Mouse (Mus musculus) stomach, postnatal 0 days (tissue): ENCODE measurements around the gene Oaz1. TPM values are rescaled to one million over a fixed set of nuclear protein-coding genes. Genes with fewer than 3 reads are reported as not detected.
A peak's percentile ranks its signal among the peaks of the same experiment; 100 is the strongest.

ENCODE experiments used
- ATAC-seq: fragments of 200-750 bp; cut with Nextera tagmentation; 2 replicates; pipeline ENCODE4 v1.8.0; 2017; ENCODE audit not compliant: low FRiP score, low TSS enrichment
- DNase-seq: peaks from one replicate; pipeline ENCODE4 v3.0.0-alpha.2; 2016; ENCODE audit warnings: low spot score
- H3K27ac ChIP-seq: fragments of 300-500 bp; sonication (generic); replicated peaks from 2 replicates; pipeline ENCODE4 v1.5.1; 2014; ENCODE audit warnings: mild to moderate bottlenecking, control low read depth
- H3K27me3 ChIP-seq: fragments of 300-500 bp; sonication (generic); 2 replicates; pipeline ENCODE4 v1.6.1; 2014; ENCODE audit warnings: low read length; ENCODE audit not compliant: control insufficient read depth, insufficient read depth
- H3K36me3 ChIP-seq: fragments of 300-500 bp; sonication (generic); 2 replicates; pipeline ENCODE4 v1.6.1; 2014; ENCODE audit warnings: low read length, mixed read lengths; ENCODE audit not compliant: control insufficient read depth, insufficient read depth
- H3K4me1 ChIP-seq: fragments of 300-500 bp; sonication (generic); replicated peaks from 2 replicates; pipeline ENCODE4 v1.6.1; 2014; ENCODE audit warnings: antibody characterized with exemption; ENCODE audit not compliant: control insufficient read depth, insufficient read depth
- H3K4me2 ChIP-seq: fragments of 300-500 bp; sonication (generic); replicated peaks from 2 replicates; pipeline ENCODE4 v1.6.1; 2014; ENCODE audit warnings: low read depth, mild to moderate bottlenecking, control low read depth, moderate library complexity
- H3K4me3 ChIP-seq: fragments of 300-500 bp; sonication (generic); 2 replicates; pipeline ENCODE4 v1.5.1; 2014; ENCODE audit warnings: low read depth, low read length, control low read depth
- H3K9ac ChIP-seq: fragments of 300-500 bp; sonication (generic); 2 replicates; pipeline ENCODE4 v1.6.1; 2014; ENCODE audit warnings: mild to moderate bottlenecking, low read length, control low read depth, mixed read lengths
- H3K9me3 ChIP-seq: fragments of 300-500 bp; sonication (generic); 2 replicates; pipeline ENCODE4 v1.6.1; 2016; ENCODE audit warnings: low read length; ENCODE audit not compliant: control insufficient read depth
- CTCF ChIP-seq: IDR thresholded peaks from 2 replicates; pipeline ENCODE4 v1.5.1; 2016; ENCODE audit warnings: antibody characterized with exemption, low read depth, mild to moderate bottlenecking, moderate library complexity
- EP300 ChIP-seq: optimal IDR thresholded peaks from 2 replicates; pipeline ENCODE3; 2016; ENCODE audit warnings: antibody characterized with exemption
- WGBS: fragments of 180-500 bp; shearing (Covaris S2); extraction: QIAGEN DNeasy Blood & Tissue Kit; methylation state at CpG from one replicate; pipeline ENCODE4 v1.1.7; 2014; 5-methylcytosine and 5-hydroxymethylcytosine counted together
- polyA plus RNA-seq: library from polyadenylated mRNA; unstranded; fragments of >200 nt; fragmentation: Nextera tagmentation; extraction: Ambion mirVana; gene quantifications from 2 replicates; pipeline ENCODE4 v1.2.1, GENCODE M21; 2015

Gene Oaz1
- polyA plus RNA-seq = 1,070 and 1,103 TPM in 2 replicates

DNA sequence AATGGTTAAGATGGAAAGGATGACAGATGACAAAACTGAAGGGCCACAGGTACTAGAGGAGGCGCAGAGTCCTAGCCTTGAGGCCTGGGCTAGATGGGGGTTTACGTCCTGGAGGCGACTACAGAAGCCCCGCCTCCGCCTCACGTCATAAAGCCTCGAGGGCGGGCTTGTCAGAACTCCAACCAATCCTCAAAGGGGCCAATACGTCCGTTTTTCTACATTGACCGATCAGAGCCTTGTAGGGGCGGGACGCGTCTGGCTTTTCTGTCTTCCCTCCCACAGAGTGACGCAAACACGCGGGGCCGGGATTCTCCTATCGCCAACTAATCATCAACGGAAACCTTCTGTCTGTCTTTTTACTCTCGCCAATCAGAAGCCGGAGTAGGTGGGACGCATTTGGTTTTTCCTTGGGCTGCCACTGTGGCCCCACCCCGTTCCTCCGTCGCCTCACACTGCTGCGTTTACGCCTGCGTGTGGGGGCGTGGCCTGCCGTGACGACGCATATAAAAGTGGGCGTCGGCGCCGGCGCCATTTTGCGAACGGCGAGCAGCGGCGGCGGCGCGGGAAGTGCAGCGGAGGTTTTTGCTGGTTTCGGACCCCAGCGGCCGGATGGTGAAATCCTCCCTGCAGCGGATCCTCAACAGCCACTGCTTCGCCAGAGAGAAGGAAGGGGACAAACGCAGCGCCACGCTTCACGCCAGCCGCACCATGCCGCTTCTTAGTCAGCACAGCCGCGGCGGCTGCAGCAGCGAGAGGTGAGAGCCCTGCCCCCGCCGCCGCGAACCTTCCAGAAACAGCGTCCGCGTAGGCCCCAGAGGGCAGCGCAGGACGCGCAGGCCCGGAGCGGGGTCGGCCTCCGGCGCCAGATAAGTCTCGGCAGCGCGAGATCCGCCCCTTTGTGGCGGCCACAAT lies at the start of gene Oaz1:
Gene Oaz1 (plus strand): TSS at position 506 of the 912 bp plus-strand sequence.
- Histone ChIP-seq H3K27me3 (no peaks in the 10 kb centered on the region), H3K36me3 (no peaks in the 10 kb centered on the region), H3K9ac (peak within 1 kb of the TSS; percentile 96), H3K9me3 (no peaks in the 10 kb centered on the region), H3K4me2 (peak within 1 kb of the TSS; percentile 92), H3K4me1 (peaks cover 3% of the 10 kb centered on the region; the same call in 1 of the 2 replicates), H3K27ac (peak within 1 kb of the TSS; percentile 92), H3K4me3 (peak within 1 kb of the TSS; percentile 71)
- ATAC-seq = peak; percentile 97
- peak; percentile 99 for DNase-seq
- WGBS = under 1% methylated on average over 73 of the region's 82 CpGs
- TF ChIP-seq EP300 = peak; percentile 56
- peak; percentile 12; the same call in 1 of the 2 replicates for TF ChIP-seq CTCF

DNA sequence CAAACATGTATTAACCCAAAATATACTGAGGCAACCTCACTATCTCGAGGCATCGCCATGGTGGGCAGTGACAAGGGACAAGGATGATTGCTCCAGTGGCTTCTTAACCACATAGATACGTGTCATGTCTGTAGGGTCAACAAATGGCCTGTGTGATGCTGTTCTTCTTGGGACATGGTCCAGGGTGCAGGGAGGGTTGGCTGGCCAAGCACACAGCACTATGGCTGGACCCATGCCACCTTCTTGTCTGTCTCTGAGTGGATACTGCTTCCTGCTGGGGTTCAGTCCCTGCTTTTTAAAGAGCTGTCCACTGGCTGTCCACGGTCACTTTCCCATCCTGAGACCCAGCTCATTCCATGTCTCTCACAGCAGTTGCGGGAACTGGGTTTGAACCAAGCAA lies 49.3 kb upstream of the Oaz1 start:
- DNase-seq = no peak
- ATAC-seq = no peak
- 91% methylated on average over 5 of the region's 5 CpGs for WGBS
- Histone ChIP-seq H3K4me3 (no peak overlapping the region), H3K27ac (no peak overlapping the region), H3K36me3 (peaks cover 46% of the 10 kb centered on the region), H3K9me3 (no peaks in the 10 kb centered on the region), H3K4me2 (no peak overlapping the region), H3K9ac (no peak overlapping the region), H3K4me1 (peaks cover 3% of the 10 kb centered on the region; the same call in 1 of the 2 replicates), H3K27me3 (no peaks in the 10 kb centered on the region)
- TF ChIP-seq CTCF = no peak
- no peak for TF ChIP-seq EP300

DNA sequence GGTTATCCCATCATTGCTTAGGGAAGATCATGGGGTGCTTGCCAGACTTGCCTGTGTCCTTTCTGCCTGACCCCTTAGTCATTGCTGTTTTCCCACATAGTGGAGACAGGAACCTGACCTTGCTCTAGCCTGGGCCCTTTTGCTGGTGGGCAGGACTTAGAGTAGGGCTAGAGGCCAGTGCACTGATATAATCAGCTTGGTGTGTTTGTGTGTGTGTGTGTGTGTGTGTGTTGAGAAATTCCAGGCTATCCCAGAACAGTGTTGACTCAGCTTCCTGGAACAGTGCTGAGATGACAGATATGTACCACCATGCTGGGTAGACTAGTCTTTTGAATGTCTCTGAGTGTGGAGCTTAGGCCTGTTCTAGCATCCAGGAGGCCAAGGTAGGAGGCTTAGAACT lies 46.9 kb upstream of the Oaz1 start:
- H3K27ac ChIP-seq = no peak overlapping the region
- no peak for DNase-seq
- H3K27me3 ChIP-seq = no peaks in the 10 kb centered on the region
- no peak overlapping the region for H3K4me2 ChIP-seq
- H3K9me3 ChIP-seq = no peaks in the 10 kb centered on the region
- H3K4me1 ChIP-seq = no peaks in the 10 kb centered on the region
- no peak for ATAC-seq
- peaks cover 50% of the 10 kb centered on the region for H3K36me3 ChIP-seq
- H3K4me3 ChIP-seq = no peak overlapping the region
- TF ChIP-seq CTCF (no peak), EP300 (no peak)
- no peak overlapping the region for H3K9ac ChIP-seq

DNA sequence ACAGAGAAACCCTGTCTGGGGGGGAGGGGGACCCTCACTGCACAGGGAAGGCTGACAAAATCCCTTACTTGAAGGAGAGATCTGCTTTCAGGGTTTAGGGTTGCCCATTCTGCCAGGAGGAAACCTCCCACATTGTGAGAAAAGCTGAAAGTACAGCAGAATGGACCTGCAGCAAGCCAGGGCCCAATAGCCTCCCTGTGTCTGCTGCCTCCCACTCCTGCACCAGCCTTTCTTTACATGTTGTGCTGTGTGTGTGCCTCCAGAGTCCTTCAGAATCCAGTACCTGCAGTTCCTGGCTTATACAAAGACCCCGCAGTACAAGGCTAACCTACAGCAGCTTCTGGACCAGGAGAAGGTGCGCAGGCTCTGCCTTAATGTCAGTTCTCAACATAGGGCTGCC lies 42.2 kb upstream of the Oaz1 start:
- no peaks in the 10 kb centered on the region for H3K9me3 ChIP-seq
- H3K27ac ChIP-seq = no peak overlapping the region
- H3K36me3 ChIP-seq = peaks cover 69% of the 10 kb centered on the region
- H3K4me3 ChIP-seq = no peak overlapping the region
- DNase-seq (no peak), ATAC-seq (no peak)
- no peak overlapping the region for H3K9ac ChIP-seq
- TF ChIP-seq EP300 = no peak
- no peak for TF ChIP-seq CTCF
- no peak overlapping the region for H3K4me2 ChIP-seq
- no peaks in the 10 kb centered on the region for H3K27me3 ChIP-seq
- WGBS = 98% methylated on average over 2 of the region's 2 CpGs
- no peaks in the 10 kb centered on the region for H3K4me1 ChIP-seq

DNA sequence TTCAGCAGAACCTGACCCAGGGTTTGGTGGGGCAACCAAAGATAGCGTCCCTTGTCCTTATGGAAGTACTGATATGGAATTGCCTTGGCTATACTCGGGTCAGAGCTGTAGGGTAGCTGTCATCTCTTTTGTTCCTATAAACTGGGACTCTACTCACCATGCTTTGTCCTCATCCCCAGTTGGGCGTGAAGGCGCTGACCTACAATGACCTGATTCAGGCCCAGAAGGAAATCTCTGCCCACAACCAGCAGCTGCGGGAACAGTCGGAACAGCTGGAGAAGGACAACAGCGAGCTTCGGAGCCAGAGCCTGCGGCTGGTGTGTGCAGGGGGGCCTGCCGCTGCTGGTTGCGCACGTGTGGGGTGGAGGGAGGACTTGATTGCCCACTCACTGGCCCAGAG lies 41.6 kb upstream of the Oaz1 start:
- TF ChIP-seq CTCF (no peak), EP300 (no peak)
- H3K4me2 ChIP-seq = no peak overlapping the region

DNA sequence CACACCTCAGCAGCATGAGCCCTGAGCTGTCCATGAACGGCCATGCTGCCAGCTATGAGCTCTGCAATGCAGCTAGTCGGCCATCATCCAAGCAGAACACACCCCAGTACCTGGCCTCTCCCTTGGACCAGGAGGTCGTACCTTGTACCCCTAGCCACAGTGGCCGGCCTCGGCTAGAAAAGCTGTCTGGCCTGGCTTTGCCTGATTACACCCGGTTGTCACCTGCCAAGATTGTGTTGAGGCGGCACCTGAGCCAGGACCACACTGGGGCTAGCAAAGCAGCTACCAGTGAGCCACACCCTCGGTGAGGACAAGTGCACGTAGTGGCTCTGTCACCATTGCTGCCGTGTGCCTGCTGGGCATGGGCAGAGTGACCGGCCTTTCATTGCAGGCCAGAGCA lies 40.5 kb upstream of the Oaz1 start:
- H3K27me3 ChIP-seq = no peaks in the 10 kb centered on the region
- no peaks in the 10 kb centered on the region for H3K9me3 ChIP-seq
- peaks cover 73% of the 10 kb centered on the region for H3K36me3 ChIP-seq
- DNase-seq = no peak
- H3K4me3 ChIP-seq = no peak overlapping the region
- ATAC-seq = no peak
- no peak for TF ChIP-seq EP300
- TF ChIP-seq CTCF = no peak
- no peaks in the 10 kb centered on the region for H3K4me1 ChIP-seq
- 92% methylated on average over 11 of the region's 11 CpGs for WGBS
- no peak overlapping the region for H3K27ac ChIP-seq
- H3K4me2 ChIP-seq = no peak overlapping the region
- no peak overlapping the region for H3K9ac ChIP-seq

More for the DNA sequence above, 41.6 kb upstream of the Oaz1 start:
- no peak overlapping the region for H3K9ac ChIP-seq
- no peaks in the 10 kb centered on the region for H3K9me3 ChIP-seq
- ATAC-seq (no peak), DNase-seq (no peak)
- H3K4me3 ChIP-seq = no peak overlapping the region
- WGBS = 86% methylated on average over 12 of the region's 12 CpGs
- no peaks in the 10 kb centered on the region for H3K4me1 ChIP-seq
- no peak overlapping the region for H3K27ac ChIP-seq
- H3K36me3 ChIP-seq = peaks cover 70% of the 10 kb centered on the region
- H3K27me3 ChIP-seq = no peaks in the 10 kb centered on the region
